8 mouse cellular contexts compared by ENCODE assay signal in genomic region chr12:3359302-3359701, GRCm38 (mm10). TPM values are rescaled to one million over a fixed set of nuclear protein-coding genes. Genes with fewer than 3 reads are reported as not detected.
DNase-seq lines count a peak whose midpoint lies in the region; ATAC-seq and TF ChIP-seq lines count a peak whose summit lies in the region.

No protein-coding gene starts in this region.

- no peaks in the 10 kb centered on the region for H3K4me1 ChIP-seq in kidney, embryonic 14.5 days (ENCODE audit: control insufficient read depth, insufficient read depth, low read length)
- no peaks in the 10 kb centered on the region for H3K4me1 ChIP-seq in liver, adult 2 months (ENCODE audit: control insufficient read depth, insufficient read depth, low read length)
- no peaks in the 10 kb centered on the region for H3K4me1 ChIP-seq in stomach, postnatal 0 days (replicated peaks; ENCODE audit: control insufficient read depth, insufficient read depth)

- TF ChIP-seq CTCF in liver, adult 2 months (IDR thresholded peaks at IDR 0.05; ENCODE audit: low read depth, low read length): peak; percentile 35; the same call in 1 of the 2 replicates
- peak; percentile 84 for TF ChIP-seq CTCF in stomach, postnatal 0 days (IDR thresholded peaks at IDR 0.05; ENCODE audit: low read depth)

- H3K36me3 ChIP-seq in kidney, embryonic 14.5 days (ENCODE audit: control insufficient read depth, insufficient read depth, low read length): no peaks in the 10 kb centered on the region
- H3K36me3 ChIP-seq in liver, adult 2 months (ENCODE audit: control insufficient read depth, insufficient read depth, low read length): no peaks in the 10 kb centered on the region
- no peaks in the 10 kb centered on the region for H3K36me3 ChIP-seq in myocyte (ENCODE audit: control insufficient read depth, insufficient read depth)
- no peaks in the 10 kb centered on the region for H3K36me3 ChIP-seq in stomach, postnatal 0 days (ENCODE audit: control insufficient read depth, insufficient read depth, low read length)

- no peak overlapping the region for H3ac ChIP-seq in myocyte (ENCODE audit: control insufficient read depth, insufficient read length)

- 24% methylated on average over 3 of the region's 3 CpGs for WGBS in kidney, embryonic 14.5 days
- WGBS in liver, adult 2 months: 20% methylated on average over 3 of the region's 3 CpGs
- WGBS in stomach, postnatal 0 days: 31% methylated on average over 3 of the region's 3 CpGs

- H3K27ac ChIP-seq in kidney, embryonic 14.5 days (ENCODE audit: low read depth, low read length): no peak overlapping the region
- no peak overlapping the region for H3K27ac ChIP-seq in liver, adult 2 months (replicated peaks; ENCODE audit: insufficient read depth, low read depth, low read length)
- no peak overlapping the region for H3K27ac ChIP-seq in stomach, postnatal 0 days (replicated peaks)

- no peaks in the 10 kb centered on the region for H3K79me2 ChIP-seq in liver, adult 2 months (ENCODE audit: control insufficient read depth, insufficient read depth, low read length)
- H3K79me2 ChIP-seq in myocyte (ENCODE audit: control insufficient read depth, insufficient read depth): no peaks in the 10 kb centered on the region

- H3K9ac ChIP-seq in kidney, embryonic 14.5 days (ENCODE audit: low read depth, low read length): no peak overlapping the region
- H3K9ac ChIP-seq in liver, adult 2 months (ENCODE audit: low read depth, low read length): no peak overlapping the region
- H3K9ac ChIP-seq in stomach, postnatal 0 days (ENCODE audit: low read length): no peak overlapping the region

- no peak overlapping the region for H3K4me2 ChIP-seq in kidney, embryonic 14.5 days (replicated peaks; ENCODE audit: low read depth, low read length)
- H3K4me2 ChIP-seq in myocyte (ENCODE audit: low read depth): peak overlapping the region; percentile 66
- no peak overlapping the region; the same call in 1 of the 2 replicates for H3K4me2 ChIP-seq in stomach, postnatal 0 days (replicated peaks; ENCODE audit: low read depth)

- H3K9me3 ChIP-seq in kidney, embryonic 14.5 days (ENCODE audit: control insufficient read depth, low read length): no peaks in the 10 kb centered on the region
- H3K9me3 ChIP-seq in stomach, postnatal 0 days (ENCODE audit: control insufficient read depth, low read length): no peaks in the 10 kb centered on the region

- TF ChIP-seq POLR2A in liver, adult 2 months (IDR thresholded peaks at IDR 0.05; ENCODE audit: extremely low read depth, insufficient read depth, low read length): no peak
- no peak for TF ChIP-seq POLR2A in myocyte (IDR thresholded peaks at IDR 0.05; ENCODE audit: insufficient read length, low read depth)

- TF ChIP-seq EP300 in stomach, postnatal 0 days (optimal IDR thresholded peaks at IDR 0.05): no peak

- peak; percentile 45 to 74 for DNase-seq in urinary bladder, adult 18-20 months (ENCODE audit: low spot score in 2 of 2)
- no peak for DNase-seq in urinary bladder, adult 2 months (ENCODE audit: low spot score)
- DNase-seq in embryo, embryonic 10 days (ENCODE audit: low spot score): peak; percentile 82
- DNase-seq in liver, adult 2 months (ENCODE audit: extremely low read depth, low read depth, low spot score): peak; percentile 55
- DNase-seq in stomach, postnatal 0 days (ENCODE audit: low spot score): peak; percentile 68

- no peaks in the 10 kb centered on the region for H3K27me3 ChIP-seq in kidney, embryonic 14.5 days (ENCODE audit: control insufficient read depth, insufficient read depth, low read length)
- no peaks in the 10 kb centered on the region for H3K27me3 ChIP-seq in liver, adult 2 months (ENCODE audit: control insufficient read depth, insufficient read depth, low read length)
- no peaks in the 10 kb centered on the region for H3K27me3 ChIP-seq in myocyte (ENCODE audit: control insufficient read depth, insufficient read depth, insufficient read length)
- H3K27me3 ChIP-seq in stomach, postnatal 0 days (ENCODE audit: control insufficient read depth, insufficient read depth, low read length): no peaks in the 10 kb centered on the region

- no peak overlapping the region for H3K4me3 ChIP-seq in kidney, embryonic 14.5 days (ENCODE audit: low read length)
- H3K4me3 ChIP-seq in liver, adult 2 months (ENCODE audit: insufficient read depth, low read depth, low read length): no peak overlapping the region
- H3K4me3 ChIP-seq in myocyte: no peak overlapping the region
- H3K4me3 ChIP-seq in stomach, postnatal 0 days (ENCODE audit: low read depth, low read length): no peak overlapping the region

- ATAC-seq in granulocyte monocyte progenitor cell, adult 5-6 weeks (replicated peaks; ENCODE audit: poor library complexity, severe bottlenecking): 0 out of 2 replicates have a peak, but pooled peaks have one; percentile 35
- peak; percentile 26; the same call in 1 of the 2 replicates for ATAC-seq in kidney, embryonic 14.5 days (ENCODE audit: low FRiP score, low TSS enrichment)
- ATAC-seq in stomach, postnatal 0 days (ENCODE audit: low FRiP score, low TSS enrichment): no peak

TF ChIP-seq in myocyte, 11 proteins besides CTCF, POLR2A, EP300 and RAD21:
- TF ChIP-seq TCF3 (IDR thresholded peaks at IDR 0.05; ENCODE audit: insufficient read length, low read depth) (no peak), USF1 (IDR thresholded peaks at IDR 0.05; ENCODE audit: low read depth) (no peak), E2F4 (IDR thresholded peaks at IDR 0.05; ENCODE audit: insufficient read depth) (no peak), SRF (IDR thresholded peaks at IDR 0.05; ENCODE audit: control insufficient read depth, insufficient read length, low read depth) (no peak), MYOD1 (IDR thresholded peaks at IDR 0.05; ENCODE audit: control insufficient read depth in 1 of 3, insufficient read length in 2 of 3, low read depth in 2 of 3) (no peak), POLR2AphosphoS2 (IDR thresholded peaks at IDR 0.05; ENCODE audit: insufficient read length, low read depth) (no peak), CEBPB (IDR thresholded peaks at IDR 0.05; ENCODE audit: insufficient read depth, poor library complexity, severe bottlenecking) (no peak), TCF12 (IDR thresholded peaks at IDR 0.05; ENCODE audit: insufficient read depth, poor library complexity, severe bottlenecking) (no peak), MAX (IDR thresholded peaks at IDR 0.05; ENCODE audit: low read depth) (no peak), REST (IDR thresholded peaks at IDR 0.05; ENCODE audit: insufficient read depth, insufficient read length) (no peak)

RNA-seq across cellular contexts. Expression of gene Kif3c, which starts 5.6 kb away (rescaled TPM):
- polyA plus RNA-seq in urinary bladder, adult 2 months (2012; rRNA removed): 9.1 and 9.9 TPM in 2 replicates
- total RNA-seq in granulocyte monocyte progenitor cell, adult 5-6 weeks (2014; fragmentation: Nextera tagmentation): 2.7 and 7.8 TPM in 2 replicates
- 3.3 and 4.4 TPM in 2 replicates for total RNA-seq in granulocyte monocyte progenitor cell, adult 5-6 weeks (2017)
- 8.3 and 10.5 TPM in 2 replicates for polyA plus RNA-seq in kidney, embryonic 14.5 days (2014; fragmentation: Nextera tagmentation; extraction: Ambion mirVana)
- total RNA-seq in liver, adult 2 months (2014; rRNA removed): 0.55 and 1.0 TPM in 2 replicates
- 0.68 and 0.99 TPM in 2 replicates for polyA plus RNA-seq in liver, adult 2 months (2012; rRNA removed)
- polyA plus RNA-seq in myocyte (2012; fragmentation: generic; extraction: Trizol): 16.7 TPM
- polyA plus RNA-seq in stomach, postnatal 0 days (2015; fragmentation: Nextera tagmentation; extraction: Ambion mirVana): 2.5 TPM in 2 replicates

RNA-seq across cellular contexts. Expression of gene Rab10, which starts 49.5 kb away (rescaled TPM):
- polyA plus RNA-seq in urinary bladder, adult 2 months (2012; rRNA removed): 122 and 124 TPM in 2 replicates
- 57.5 and 59.4 TPM in 2 replicates for total RNA-seq in granulocyte monocyte progenitor cell, adult 5-6 weeks (2014; fragmentation: Nextera tagmentation)
- 88.2 and 111 TPM in 2 replicates for total RNA-seq in granulocyte monocyte progenitor cell, adult 5-6 weeks (2017)
- 64.1 and 84.5 TPM in 2 replicates for polyA plus RNA-seq in kidney, embryonic 14.5 days (2014; fragmentation: Nextera tagmentation; extraction: Ambion mirVana)
- total RNA-seq in liver, adult 2 months (2014; rRNA removed): 42.8 and 43.4 TPM in 2 replicates
- 18.7 and 21.5 TPM in 2 replicates for polyA plus RNA-seq in liver, adult 2 months (2012; rRNA removed)
- 81.0 TPM for polyA plus RNA-seq in myocyte (2012; fragmentation: generic; extraction: Trizol)
- polyA plus RNA-seq in stomach, postnatal 0 days (2015; fragmentation: Nextera tagmentation; extraction: Ambion mirVana): 83.9 and 91.2 TPM in 2 replicates
